Mouse (Mus musculus) CH12.LX (cell line): ENCODE data around the gene Slc25a33.

Experiments
- CTCF ChIP-seq, 2 experiments: IDR thresholded peaks in 1 of 2; conservative IDR thresholded peaks in 1 of 2; 2 replicates each; pipeline ENCODE4 v1.5.1; 2011 to 2012; ENCODE audit warnings: low read depth in 2 of 2, low read length in 2 of 2, improper control_type of control experiment in 1 of 2, inconsistent platforms in 1 of 2, mild to moderate bottlenecking in 1 of 2, moderate library complexity in 1 of 2
- USF1 ChIP-seq: IDR thresholded peaks from 2 replicates; pipeline ENCODE4 v1.6.1; 2014; ENCODE audit warnings: low read depth, mild to moderate bottlenecking, inconsistent platforms, low read length, improper control_type of control experiment

GRCm38 (mm10) chr4:149732800-149733199 lies 41.3 kb downstream of the Slc25a33 start:
- no peak for TF ChIP-seq CTCF (conservative IDR thresholded peaks at IDR 0.05 in 1 of 2, IDR thresholded peaks at IDR 0.05 in 1 of 2; ENCODE audit: low read depth in 2 of 2, low read length in 2 of 2)
- no peak for TF ChIP-seq USF1
